Mouse (Mus musculus): Measurements from ENCODE around the gene Pdpk1. TPM values are rescaled to one million over a fixed set of nuclear protein-coding genes. Genes with fewer than 3 reads are reported as not detected.

Gene Pdpk1
- polyA plus RNA-seq, 1 experiment from 2014 or later = 35.8 TPM

GRCm38 (mm10) chr17:24171738-24172137 lies 21.0 kb upstream of the Pdpk1 start:
- H3K4me1 ChIP-seq = peaks cover 23% of the 10 kb centered on the region
- ATAC-seq (ENCODE audit: insufficient number of reproducible peaks, insufficient read depth, low FRiP score, low TSS enrichment, low read depth) = no peak
- no peaks in the 10 kb centered on the region for H3K9me3 ChIP-seq
- H3K9ac ChIP-seq = no peak overlapping the region
- H3K4me3 ChIP-seq = no peak overlapping the region
- no peak overlapping the region for H3K4me2 ChIP-seq
- WGBS = 87% methylated on average over 4 of the region's 4 CpGs
- no peak overlapping the region for H3K27ac ChIP-seq
- peaks cover 12% of the 10 kb centered on the region for H3K36me3 ChIP-seq
- no peaks in the 10 kb centered on the region for H3K27me3 ChIP-seq

GRCm38 (mm10) chr17:24170729-24171128 lies 20.0 kb upstream of the Pdpk1 start:
- Histone ChIP-seq H3K9me3 (no peaks in the 10 kb centered on the region), H3K9ac (0 out of 2 replicates have a peak overlapping the region, but pooled peaks have one; percentile 93), H3K4me1 (peaks cover 23% of the 10 kb centered on the region), H3K27me3 (no peaks in the 10 kb centered on the region), H3K36me3 (peaks cover 16% of the 10 kb centered on the region), H3K4me3 (no peak overlapping the region), H3K4me2 (no peak overlapping the region), H3K27ac (no peak overlapping the region)
- no peak for ATAC-seq (ENCODE audit: insufficient number of reproducible peaks, insufficient read depth, low FRiP score, low TSS enrichment, low read depth)
- 77% methylated on average over 5 of the region's 5 CpGs for WGBS

GRCm38 (mm10) chr17:24170125-24170524 lies 19.4 kb upstream of the Pdpk1 start:
- peak overlapping the region; percentile 97; the same call in 1 of the 2 replicates for H3K27ac ChIP-seq

GRCm38 (mm10) chr17:24169317-24170065 lies 18.8 kb upstream of the Pdpk1 start, which contains the start of gene Atp6v0c:
Gene Atp6v0c, minus strand, starts transcription at chr17:24169702.
- under 1% methylated on average over 58 of the region's 58 CpGs for WGBS
- H3K9ac ChIP-seq = peak within 1 kb of the TSS; percentile 93
- H3K4me1 ChIP-seq = peaks cover 29% of the 10 kb centered on the region
- H3K27ac ChIP-seq = peak within 1 kb of the TSS; percentile 97
- peak; percentile 85 for ATAC-seq (ENCODE audit: insufficient number of reproducible peaks, insufficient read depth, low FRiP score, low TSS enrichment, low read depth)
- H3K4me3 ChIP-seq = peak within 1 kb of the TSS; percentile 89
- peak within 1 kb of the TSS; percentile 81 for H3K4me2 ChIP-seq
- H3K36me3 ChIP-seq = peaks cover 23% of the 10 kb centered on the region
- no peaks in the 10 kb centered on the region for H3K27me3 ChIP-seq
- H3K9me3 ChIP-seq = no peaks in the 10 kb centered on the region

More at GRCm38 (mm10) chr17:24170125-24170524, 19.4 kb upstream of the Pdpk1 start:
- no peak for ATAC-seq (ENCODE audit: insufficient number of reproducible peaks, insufficient read depth, low FRiP score, low TSS enrichment, low read depth)
- peak overlapping the region; percentile 93; the same call in 1 of the 2 replicates for H3K9ac ChIP-seq
- peaks cover 16% of the 10 kb centered on the region for H3K36me3 ChIP-seq
- H3K4me1 ChIP-seq = peaks cover 23% of the 10 kb centered on the region
- peak overlapping the region; percentile 81 for H3K4me2 ChIP-seq
- peak overlapping the region; percentile 89 for H3K4me3 ChIP-seq
- H3K27me3 ChIP-seq = no peaks in the 10 kb centered on the region
- no peaks in the 10 kb centered on the region for H3K9me3 ChIP-seq
- 61% methylated on average over 3 of the region's 3 CpGs for WGBS

GRCm38 (mm10) chr17:24168590-24169277 lies 18.0 kb upstream of the Pdpk1 start:
- WGBS = under 1% methylated on average over 39 of the region's 41 CpGs
- Histone ChIP-seq H3K4me3 (peak overlapping the region; percentile 89), H3K9ac (peak overlapping the region; percentile 93), H3K4me2 (peak overlapping the region; percentile 81), H3K27ac (peak overlapping the region; percentile 97), H3K27me3 (no peaks in the 10 kb centered on the region), H3K4me1 (peaks cover 29% of the 10 kb centered on the region), H3K9me3 (no peaks in the 10 kb centered on the region), H3K36me3 (peaks cover 24% of the 10 kb centered on the region)
- peak; percentile 38; the same call in 1 of the 2 replicates for ATAC-seq (ENCODE audit: insufficient number of reproducible peaks, insufficient read depth, low FRiP score, low TSS enrichment, low read depth)

GRCm38 (mm10) chr17:24167891-24168505 lies 17.3 kb upstream of the Pdpk1 start:
- Histone ChIP-seq H3K27me3 (no peaks in the 10 kb centered on the region), H3K4me1 (peaks cover 32% of the 10 kb centered on the region), H3K36me3 (peaks cover 24% of the 10 kb centered on the region), H3K9ac (peak overlapping the region; percentile 93), H3K4me2 (peak overlapping the region; percentile 81), H3K27ac (0 out of 2 replicates have a peak overlapping the region, but pooled peaks have one; percentile 97), H3K4me3 (peak overlapping the region; percentile 89), H3K9me3 (no peaks in the 10 kb centered on the region)
- ATAC-seq (ENCODE audit: insufficient number of reproducible peaks, insufficient read depth, low FRiP score, low TSS enrichment, low read depth) = no peak
- 55% methylated on average over 7 of the region's 7 CpGs for WGBS

- H3K4me2 ChIP-seq = peak overlapping the region; percentile 81; the same call in 1 of the 2 replicates
- peaks cover 41% of the 10 kb centered on the region for H3K4me1 ChIP-seq
- no peak for ATAC-seq (ENCODE audit: insufficient number of reproducible peaks, insufficient read depth, low FRiP score, low TSS enrichment, low read depth)
- H3K27me3 ChIP-seq = no peaks in the 10 kb centered on the region
- 87% methylated on average over 6 of the region's 6 CpGs for WGBS
- no peaks in the 10 kb centered on the region for H3K9me3 ChIP-seq
- H3K36me3 ChIP-seq = peaks cover 24% of the 10 kb centered on the region
- no peak overlapping the region for H3K27ac ChIP-seq
- H3K4me3 ChIP-seq = no peak overlapping the region
- no peak overlapping the region for H3K9ac ChIP-seq
Measured at GRCm38 (mm10) chr17:24167120-24167519, 16.4 kb upstream of the Pdpk1 start.

- H3K4me3 ChIP-seq = no peak overlapping the region
Measured at GRCm38 (mm10) chr17:24164566-24165259, 14.0 kb upstream of the Pdpk1 start.

GRCm38 (mm10) chr17:24163176-24163962 lies 12.6 kb upstream of the Pdpk1 start, which contains the start of gene Amdhd2:
Gene Amdhd2, minus strand, starts transcription at chr17:24163766.
- WGBS = under 1% methylated on average over 47 of the region's 47 CpGs

More at GRCm38 (mm10) chr17:24164566-24165259, 14.0 kb upstream of the Pdpk1 start:
- no peak overlapping the region for H3K27ac ChIP-seq
- H3K4me1 ChIP-seq = peaks cover 33% of the 10 kb centered on the region
- no peak for ATAC-seq (ENCODE audit: insufficient number of reproducible peaks, insufficient read depth, low FRiP score, low TSS enrichment, low read depth)
- WGBS = 77% methylated on average over 11 of the region's 11 CpGs
- H3K27me3 ChIP-seq = no peaks in the 10 kb centered on the region
- no peak overlapping the region for H3K4me2 ChIP-seq
- H3K9me3 ChIP-seq = no peaks in the 10 kb centered on the region
- H3K9ac ChIP-seq = peak overlapping the region; percentile 27; the same call in 1 of the 2 replicates
- peaks cover 24% of the 10 kb centered on the region for H3K36me3 ChIP-seq

GRCm38 (mm10) chr17:24162584-24163175 lies 12.0 kb upstream of the Pdpk1 start:
- Histone ChIP-seq H3K27me3 (no peaks in the 10 kb centered on the region), H3K36me3 (peaks cover 28% of the 10 kb centered on the region), H3K27ac (peak overlapping the region; percentile 85), H3K4me1 (peaks cover 24% of the 10 kb centered on the region), H3K9ac (peak overlapping the region; percentile 84), H3K4me3 (peak overlapping the region; percentile 78), H3K9me3 (no peaks in the 10 kb centered on the region), H3K4me2 (peak overlapping the region; percentile 98)
- WGBS = 27% methylated on average over 17 of the region's 17 CpGs
- ATAC-seq (ENCODE audit: insufficient number of reproducible peaks, insufficient read depth, low FRiP score, low TSS enrichment, low read depth) = no peak

More at GRCm38 (mm10) chr17:24163176-24163962, 12.6 kb upstream of the Pdpk1 start, which contains the start of gene Amdhd2:
- Histone ChIP-seq H3K36me3 (peaks cover 24% of the 10 kb centered on the region), H3K4me3 (peak within 1 kb of the TSS; percentile 78), H3K27me3 (no peaks in the 10 kb centered on the region), H3K4me1 (peaks cover 31% of the 10 kb centered on the region), H3K27ac (peak within 1 kb of the TSS; percentile 85), H3K9ac (peak within 1 kb of the TSS; percentile 84), H3K9me3 (no peaks in the 10 kb centered on the region), H3K4me2 (peak within 1 kb of the TSS; percentile 98)
- peak; percentile 84 for ATAC-seq (ENCODE audit: insufficient number of reproducible peaks, insufficient read depth, low FRiP score, low TSS enrichment, low read depth)
